Mouse (Mus musculus) CD8-positive naive resting alpha-beta T cell, adult 2 months (primary cell): ENCODE measurements at regions not wholly inside any gene's neighbourhood (a gene's known extent, or its start where the extent isn't known, plus 50 kb on each side); places are given as distances from the start of the nearest gene placed in this dataset.

Experiments used
- DNase-seq, 2 experiments: peaks; one replicate each; pipeline ENCODE4 v3.0.0; 2022; ENCODE audit warnings: low read depth in 2 of 2, low spot score in 2 of 2

GRCm38 (mm10) chr4:34105251-34105650, 55.3 kb upstream of the Spaca1 start:
- no peak for DNase-seq

GRCm38 (mm10) chr4:34114323-34114722, 64.3 kb upstream of the Spaca1 start:
- no peak for DNase-seq

GRCm38 (mm10) chr4:34117086-34117485, 67.1 kb upstream of the Spaca1 start:
- no peak for DNase-seq

GRCm38 (mm10) chr4:34122959-34123520, 73.0 kb upstream of the Spaca1 start:
- no peak for DNase-seq

GRCm38 (mm10) chr4:34128224-34128623, 78.2 kb upstream of the Spaca1 start:
- DNase-seq: no peak

GRCm38 (mm10) chr4:34146133-34146867, 96.3 kb upstream of the Spaca1 start:
- no peak for DNase-seq

- no peak for DNase-seq
Observed at GRCm38 (mm10) chr4:34148956-34149739, 99.2 kb upstream of the Spaca1 start.

GRCm38 (mm10) chr4:34151605-34152347, 101.8 kb upstream of the Spaca1 start:
- no peak for DNase-seq

- no peak for DNase-seq
Observed at GRCm38 (mm10) chr4:34155501-34155900, 105.5 kb upstream of the Spaca1 start.

- DNase-seq: no peak
Observed at GRCm38 (mm10) chr4:34157818-34158511, 108.0 kb upstream of the Spaca1 start.

GRCm38 (mm10) chr4:34171265-34171862, 121.4 kb upstream of the Spaca1 start:
- DNase-seq: no peak

- no peak for DNase-seq
Observed at GRCm38 (mm10) chr4:34172000-34172399, 122.0 kb upstream of the Spaca1 start.

GRCm38 (mm10) chr4:34177421-34177820, 127.4 kb upstream of the Spaca1 start:
- DNase-seq: no peak

- DNase-seq: no peak
Observed at GRCm38 (mm10) chr4:34186522-34186921, 136.5 kb upstream of the Spaca1 start.

GRCm38 (mm10) chr4:34203193-34203848, 153.3 kb upstream of the Spaca1 start:
- DNase-seq: no peak

GRCm38 (mm10) chr4:34209179-34209896, 159.3 kb upstream of the Spaca1 start:
- DNase-seq: no peak

GRCm38 (mm10) chr4:34213731-34214130, 163.7 kb upstream of the Spaca1 start:
- no peak for DNase-seq

- DNase-seq: no peak
Observed at GRCm38 (mm10) chr4:34214346-34214745, 164.4 kb upstream of the Spaca1 start.

- no peak for DNase-seq
Observed at GRCm38 (mm10) chr4:34221915-34222314, 171.9 kb upstream of the Spaca1 start.
